Mouse (Mus musculus) lung, postnatal 0 days (tissue): ENCODE data around the gene Vmn2r20.

Source experiments
- CTCF ChIP-seq: IDR thresholded peaks from 2 replicates; pipeline ENCODE4 v1.5.1; 2016; ENCODE audit warnings: antibody characterized with exemption, mild to moderate bottlenecking
- EP300 ChIP-seq: IDR thresholded peaks from 2 replicates; pipeline ENCODE4 v1.6.1; 2016; ENCODE audit warnings: antibody characterized with exemption, mild to moderate bottlenecking, control low read depth

DNA sequence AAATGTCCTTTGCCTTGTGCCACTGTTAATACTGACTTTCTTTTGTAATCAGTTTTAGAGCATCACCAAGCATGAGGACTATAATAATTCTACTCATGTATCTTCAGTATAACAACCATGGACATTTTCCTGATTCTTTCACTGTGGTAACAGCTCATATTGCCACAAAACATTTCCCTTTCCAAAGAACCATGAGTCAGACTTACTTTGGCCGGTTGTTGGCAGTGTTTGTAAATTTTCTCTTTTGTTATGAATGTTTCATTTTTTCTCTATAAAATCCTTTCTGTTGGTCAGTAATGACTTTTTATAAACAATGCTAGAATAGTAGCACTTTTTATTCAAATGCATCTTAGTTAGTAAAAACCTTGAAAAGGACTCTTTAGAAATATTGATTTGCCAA lies 71.8 kb downstream of the Vmn2r20 start:
- TF ChIP-seq CTCF (no peak), EP300 (no peak)
